Mouse (Mus musculus) liver, adult 2 months (tissue): Measurements from ENCODE around the gene Bcar1.

Experiments
- CTCF ChIP-seq: fragments of 200-500 bp; IDR thresholded peaks from 2 replicates; pipeline ENCODE4 v1.5.1; 2011; ENCODE audit warnings: low read depth, low read length, control low read depth
- POLR2A ChIP-seq: fragments of 200-500 bp; IDR thresholded peaks from 2 replicates; pipeline ENCODE4 v1.6.1; 2011; ENCODE audit warnings: low read length, control low read depth; ENCODE audit not compliant: insufficient read depth; ENCODE audit errors: extremely low read depth

DNA sequence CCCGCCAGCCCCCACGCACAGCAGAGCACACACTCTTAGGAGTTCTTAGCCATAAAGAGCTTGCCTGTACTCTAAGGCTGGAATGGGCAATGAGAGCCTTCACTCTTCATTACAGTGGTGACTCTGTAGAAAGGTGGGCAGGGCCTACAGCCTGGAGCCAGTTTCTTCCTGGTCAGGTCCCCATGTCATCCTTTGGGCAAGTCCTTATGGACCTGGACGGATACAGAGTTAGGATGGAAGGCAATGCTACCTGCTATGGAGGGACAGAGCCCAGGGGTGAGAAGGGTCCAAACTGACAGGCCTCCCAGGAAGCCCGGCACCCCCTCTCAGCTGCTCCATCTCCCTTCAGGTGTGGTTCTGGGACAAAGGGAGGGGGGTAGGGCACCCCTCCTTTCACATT is 7.8 kb downstream of the Bcar1 start:
- no peak for TF ChIP-seq CTCF
- no peak for TF ChIP-seq POLR2A
